Mouse (Mus musculus): Measurements from ENCODE around the gene Gm11639.
"Not testable (repeated sequence)": the region's sequence is repeated elsewhere in the genome, so short reads cannot be mapped to it uniquely, and the experiment has no call there.

Gene Gm11639

DNA sequence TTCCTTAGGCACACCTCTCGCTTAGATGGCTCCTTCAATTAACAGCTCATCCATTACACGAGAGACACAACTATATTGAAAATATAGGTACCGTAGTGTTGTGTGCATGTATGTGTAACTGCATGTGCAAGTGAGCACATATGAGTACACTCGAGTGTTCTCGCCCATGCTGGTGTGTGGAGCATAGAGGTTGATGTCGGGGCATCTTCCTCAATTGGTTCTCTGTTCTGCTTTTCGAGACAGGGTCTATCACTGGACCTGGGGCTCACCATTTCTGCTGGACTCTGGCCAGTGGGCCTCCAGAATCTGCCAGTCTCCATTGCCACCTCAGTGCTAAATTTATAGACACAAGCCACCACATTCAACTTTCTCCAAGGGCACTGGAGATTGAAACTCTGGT is 432.3 kb downstream of the Gm11639 start:
- no peak for DNase-seq (ENCODE audit: low spot score)

DNA sequence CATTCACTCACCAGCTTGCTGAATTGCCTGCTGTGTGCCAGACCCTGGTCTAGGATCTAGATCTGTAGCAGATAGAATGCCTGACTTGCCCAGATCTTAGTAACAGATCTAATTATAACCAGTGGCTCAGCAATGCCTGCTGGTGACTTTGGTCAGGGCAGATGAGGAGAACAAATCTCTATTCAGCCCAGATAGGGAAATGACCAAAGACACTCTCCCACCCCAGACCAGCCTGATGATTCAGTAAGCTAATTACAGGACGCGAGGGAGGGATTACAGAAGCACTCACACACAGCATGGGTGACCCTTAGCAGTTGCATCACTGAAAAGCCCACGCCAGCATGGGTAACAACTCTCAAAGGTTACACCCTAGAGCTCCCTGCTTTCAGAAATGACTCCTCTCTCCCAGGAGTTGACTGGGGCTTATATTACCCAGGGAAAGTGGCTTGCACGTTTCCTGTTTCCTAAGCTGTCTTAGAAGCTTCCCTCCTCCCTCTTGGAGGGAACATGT is 435.1 kb downstream of the Gm11639 start:
- no peak for DNase-seq (ENCODE audit: low spot score)

GRCm38 (mm10) chr11:105121792-105122191 is 436.3 kb downstream of the Gm11639 start:
- DNase-seq (ENCODE audit: low spot score), result not testable (repeated sequence)

DNA sequence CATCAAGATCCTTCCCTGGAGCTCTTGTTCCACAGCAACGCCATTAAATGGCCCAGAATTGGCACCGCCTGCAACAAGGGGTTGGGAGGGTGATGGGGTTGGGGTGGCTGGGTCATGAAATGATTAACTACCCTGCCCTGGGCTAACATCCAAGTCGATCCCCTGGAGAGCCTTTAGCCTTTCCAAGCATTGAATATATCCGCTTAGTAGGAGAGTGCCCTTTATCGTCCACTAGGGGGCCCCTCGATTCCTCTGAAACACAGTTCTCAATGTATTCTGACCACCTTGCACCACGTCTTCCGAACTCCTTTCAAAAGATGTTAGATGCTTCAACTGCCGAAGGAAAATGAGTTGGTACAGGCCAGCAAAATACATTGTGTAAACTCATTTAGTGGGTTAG is 438.5 kb downstream of the Gm11639 start:
- DNase-seq (ENCODE audit: low spot score), result no peak

DNA sequence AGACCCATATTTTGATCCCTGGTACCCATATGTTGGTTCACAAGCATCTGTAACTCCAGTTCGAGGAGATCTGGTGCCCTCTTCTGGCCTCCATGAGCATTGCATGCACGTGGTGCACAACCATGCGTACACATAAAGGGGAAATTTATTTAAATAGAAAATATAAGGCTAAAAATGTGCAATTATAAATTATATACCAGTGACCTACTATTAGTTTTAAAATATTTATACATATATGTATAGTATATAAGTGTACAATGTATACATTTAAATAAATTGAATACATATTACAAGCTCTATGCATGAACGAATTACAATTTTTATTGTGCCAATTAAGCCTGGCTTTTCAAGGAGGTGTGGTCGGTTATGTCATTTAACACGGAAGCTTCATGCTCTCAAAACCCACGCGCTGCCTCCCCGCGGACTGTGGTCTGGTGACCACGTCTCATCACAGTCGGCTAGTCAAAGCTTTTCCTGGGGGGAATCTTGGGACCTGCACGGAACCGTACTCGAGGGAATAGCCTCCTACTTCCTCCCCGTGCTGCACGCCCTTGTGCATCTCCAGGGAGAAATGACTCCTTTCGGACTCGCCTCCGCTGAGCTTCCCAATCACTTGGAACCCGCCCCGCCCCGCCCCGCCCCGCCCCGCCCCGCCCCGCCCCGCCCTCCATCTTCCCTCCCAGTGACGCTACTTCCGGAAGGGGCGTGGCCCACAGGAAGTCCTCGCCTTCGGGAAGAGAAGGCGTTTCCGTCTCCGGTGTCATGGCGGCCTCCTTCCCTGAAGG is 440.4 kb downstream of the Gm11639 start, which contains the start of gene Mettl2:
Mettl2 (plus strand) TSS at position 691 of the 785 bp plus-strand sequence.
- peak; percentile 40 for DNase-seq (ENCODE audit: low spot score)

DNA sequence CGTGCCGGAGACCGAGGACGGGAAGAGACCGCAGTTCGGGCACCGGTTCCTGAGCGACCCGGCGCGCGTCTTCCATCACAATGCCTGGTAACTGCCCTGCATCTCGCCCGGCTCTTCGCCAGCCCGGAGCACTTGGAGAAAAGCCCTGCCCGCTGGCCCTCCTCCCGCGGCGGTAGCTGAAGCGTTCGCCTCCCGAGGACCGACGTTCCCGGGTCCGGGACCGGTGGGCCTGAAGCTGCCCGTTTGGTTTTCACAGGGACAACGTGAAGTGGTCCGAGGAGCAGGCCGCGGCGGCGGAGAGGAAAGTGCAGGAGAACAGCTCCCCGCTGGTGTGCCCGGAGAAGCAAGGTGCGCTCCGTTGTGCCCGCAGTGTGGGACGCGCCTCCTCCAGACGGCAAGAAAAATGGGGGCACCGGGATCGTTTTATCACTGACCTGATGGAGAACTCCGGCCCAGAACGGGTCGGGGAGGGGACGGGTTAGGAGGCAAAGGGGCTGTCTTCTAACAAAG is 441.1 kb downstream of the Gm11639 start:
- no peak for DNase-seq (ENCODE audit: low spot score)

- no peak for DNase-seq (ENCODE audit: low spot score)
These were observed 450.2 kb downstream of the Gm11639 start for GRCm38 (mm10) chr11:105135692-105136091.

- not testable (repeated sequence) for DNase-seq (ENCODE audit: low spot score)
These were observed 451.7 kb downstream of the Gm11639 start for GRCm38 (mm10) chr11:105137255-105137654.

DNA sequence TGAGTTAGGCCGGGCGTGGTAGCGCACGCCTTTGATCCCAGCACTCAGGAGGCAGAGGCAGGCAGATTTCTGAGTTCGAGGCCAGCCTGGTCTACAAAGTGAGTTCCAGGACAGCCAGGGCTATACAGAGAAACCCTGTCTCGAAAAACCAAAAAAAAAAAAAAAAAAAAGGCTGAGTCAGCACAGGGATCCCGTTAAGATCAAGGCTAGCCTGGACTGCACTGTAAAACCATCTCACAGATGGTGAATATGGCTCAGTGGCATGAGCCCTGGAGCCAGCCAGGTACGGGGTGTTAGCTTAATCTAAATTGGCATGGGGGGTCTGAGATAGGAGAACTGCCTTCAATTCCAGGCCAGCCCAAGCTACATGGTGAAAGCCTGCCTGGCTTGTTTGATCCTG is 455.0 kb downstream of the Gm11639 start:
- not testable (repeated sequence) for DNase-seq (ENCODE audit: low spot score)

- DNase-seq (ENCODE audit: low spot score), result no peak
These were observed 455.6 kb downstream of the Gm11639 start for GRCm38 (mm10) chr11:105141115-105141514.

DNA sequence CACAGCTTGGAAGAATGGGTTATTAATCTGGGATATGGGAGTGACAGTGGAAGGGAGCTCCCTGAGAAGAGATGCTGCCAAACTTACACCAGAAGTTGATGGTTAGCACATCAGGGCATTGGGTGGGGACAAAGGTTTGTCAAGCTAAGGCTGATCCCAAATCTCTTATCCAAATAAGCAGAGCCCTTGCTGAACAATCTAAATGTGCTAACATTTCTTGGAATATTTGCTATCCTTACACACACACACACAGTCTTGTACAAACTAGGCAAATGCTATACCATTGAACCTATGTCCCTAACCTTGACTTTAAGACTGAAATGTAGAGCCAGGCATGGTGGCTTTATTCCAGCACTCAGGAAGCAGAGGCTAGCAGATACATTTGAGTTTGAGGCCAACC is 458.1 kb downstream of the Gm11639 start:
- DNase-seq (ENCODE audit: low spot score), result no peak

- DNase-seq (ENCODE audit: low spot score), result no peak
These were observed 458.6 kb downstream of the Gm11639 start for GRCm38 (mm10) chr11:105144084-105144483.

- DNase-seq (ENCODE audit: low spot score), result no peak
These were observed 459.2 kb downstream of the Gm11639 start for GRCm38 (mm10) chr11:105144508-105145210.

GRCm38 (mm10) chr11:105145211-105145610 is 459.7 kb downstream of the Gm11639 start:
- no peak for DNase-seq (ENCODE audit: low spot score)

- no peak for DNase-seq (ENCODE audit: low spot score)
These were observed 461.1 kb downstream of the Gm11639 start, which contains the start of gene Gm10842 for GRCm38 (mm10) chr11:105146593-105146992. TSS of gene Gm10842 (plus strand) at chr11:105146893.

- DNase-seq (ENCODE audit: low spot score), result no peak
These were observed 463.8 kb downstream of the Gm11639 start for GRCm38 (mm10) chr11:105149353-105149752.

DNA sequence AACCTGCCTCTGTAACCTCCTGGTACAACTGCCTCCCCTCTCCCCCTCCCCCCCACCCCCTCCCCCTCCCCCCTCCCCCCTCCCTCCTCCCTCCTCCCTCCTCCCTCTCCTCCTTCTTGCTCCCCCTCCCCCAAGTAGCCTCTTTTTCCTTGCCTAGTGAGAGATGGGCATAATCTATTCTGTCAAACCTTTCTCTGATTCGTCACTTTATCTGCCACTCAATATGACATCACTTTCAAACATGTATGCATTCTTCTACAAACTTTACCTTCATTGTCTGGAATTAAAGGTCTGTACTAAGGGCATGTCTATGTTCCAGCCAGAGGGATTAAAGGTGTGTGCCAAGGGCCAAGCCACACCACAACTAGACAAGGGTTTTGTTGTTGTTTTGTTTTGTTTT is 464.3 kb downstream of the Gm11639 start:
- DNase-seq (ENCODE audit: low spot score), result no peak

DNA sequence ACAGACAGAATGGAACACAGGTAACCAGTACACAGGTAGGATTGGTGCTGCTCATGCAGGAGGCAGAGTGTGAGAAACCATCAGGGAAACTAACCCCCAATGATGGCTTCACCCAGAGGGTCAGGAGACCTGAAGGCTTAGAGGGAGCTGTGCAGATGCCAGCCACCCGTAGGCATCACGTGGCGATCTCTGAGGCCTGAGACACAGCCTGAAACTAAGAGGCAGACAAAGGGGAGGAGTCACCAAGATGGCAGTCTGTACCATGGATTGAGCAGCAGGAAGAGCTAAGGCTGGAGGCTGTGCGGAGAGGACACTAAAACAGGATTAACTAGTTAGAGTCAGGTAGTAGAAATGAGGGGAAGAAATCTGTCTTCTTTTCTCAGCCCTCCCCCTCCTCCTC is 465.2 kb downstream of the Gm11639 start:
- no peak for DNase-seq (ENCODE audit: low spot score)

GRCm38 (mm10) chr11:105151226-105152016 is 465.9 kb downstream of the Gm11639 start:
- no peak for DNase-seq (ENCODE audit: low spot score)

- no peak for DNase-seq (ENCODE audit: low spot score)
These were observed 466.5 kb downstream of the Gm11639 start for GRCm38 (mm10) chr11:105152017-105152300.

GRCm38 (mm10) chr11:105152357-105152899 is 466.9 kb downstream of the Gm11639 start:
- no peak for DNase-seq (ENCODE audit: low spot score)

All from urinary bladder, postnatal 10 days (tissue).